Mouse (Mus musculus) hematopoietic stem cell, adult 5-6 weeks (primary cell): ENCODE data around the gene Gm2026. TPM values are rescaled to one million over a fixed set of nuclear protein-coding genes. Genes with fewer than 3 reads are reported as not detected.
"Not testable (repeated sequence)": the region's sequence is repeated elsewhere in the genome, so short reads cannot be mapped to it uniquely, and the experiment has no call there.

ENCODE experiments used
- ATAC-seq, 2 experiments: fragments of 125-278 bp in 1 of 2; replicated peaks in 1 of 2; 2 replicates each; pipeline ENCODE4 v1.8.0; 2016 to 2017; ENCODE audit warnings: inconsistent platforms in 2 of 2, mild to moderate bottlenecking in 2 of 2, moderate number of reproducible peaks in 2 of 2, low read depth in 1 of 2, moderate TSS enrichment in 1 of 2; ENCODE audit not compliant: low FRiP score in 2 of 2, poor library complexity in 2 of 2, severe bottlenecking in 2 of 2, insufficient read depth in 1 of 2, low TSS enrichment in 1 of 2
- total RNA-seq: library from RNA; stranded (forward); fragments of 172-1452, 232-1000 nt; gene quantifications from 2 replicates; pipeline ENCODE4 v1.2.3, GENCODE M21; 2017

Gm2026 gene
- total RNA-seq = 19.6 TPM in 1 of 2 replicates, not detected in the other

DNA sequence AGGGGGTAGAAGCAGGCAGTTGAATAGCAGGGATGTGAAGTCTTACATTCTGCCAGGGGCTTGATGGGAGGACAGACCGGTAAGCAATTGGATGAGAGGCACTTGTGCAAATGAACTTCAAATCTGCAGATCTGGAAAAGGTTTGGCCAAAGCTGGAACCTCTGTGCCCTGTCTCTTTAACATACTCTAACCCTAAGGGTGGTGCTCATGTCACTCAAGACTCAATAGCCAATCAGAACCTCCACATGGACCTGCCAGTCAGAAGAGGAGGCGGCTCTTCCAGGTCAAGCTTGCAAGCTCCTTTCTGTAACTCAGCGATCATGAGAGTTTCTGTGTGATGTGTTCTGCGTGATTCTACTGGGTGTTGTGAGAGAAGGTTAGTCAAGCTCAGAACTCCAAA, at the start of gene Gm2026:
Gene Gm2026 (plus strand): TSS at position 301 of the 400 bp plus-strand sequence.
- ATAC-seq = not testable (repeated sequence)

DNA sequence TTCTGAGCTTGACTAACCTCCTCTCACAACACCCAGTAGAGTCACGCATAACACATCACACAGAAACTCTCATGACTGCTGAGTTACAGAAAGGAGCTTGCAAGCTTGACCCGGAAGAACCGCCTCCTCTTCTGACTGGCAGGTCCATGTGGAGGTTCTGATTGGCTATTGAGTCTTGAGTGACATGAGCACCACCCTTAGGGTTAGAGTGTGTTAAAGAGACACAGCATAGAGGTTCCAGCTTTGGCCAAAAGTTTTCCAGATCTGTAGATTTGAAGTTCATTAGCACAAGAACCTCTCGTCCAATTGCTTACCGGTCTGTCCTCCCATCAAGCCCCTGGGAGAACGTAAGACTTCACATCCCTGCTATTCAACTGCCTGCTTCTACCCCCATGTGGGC, 34.1 kb upstream of the Gm2026 start, which contains the start of gene Zfp966:
Gene Zfp966 (minus strand): TSS at position 101 of the 400 bp plus-strand sequence.
- ATAC-seq = not testable (repeated sequence)

Other genes starting within 250 kb of the Gm2026 start
- 29.9 TPM in 1 of 2 replicates, not detected in the other for gene Gm2007, start 223.8 kb upstream of the Gm2026 start, total RNA-seq
- 8.7 and 14.2 TPM in 2 replicates for gene Gm14288, start 164.2 kb upstream of the Gm2026 start, total RNA-seq
- 6.0 and 8.1 TPM in 2 replicates for gene Gm6710, start 96.1 kb upstream of the Gm2026 start, total RNA-seq
- gene Zfp966, start 34.2 kb upstream of the Gm2026 start, total RNA-seq = 22.6 and 25.2 TPM in 2 replicates
- 1.0 TPM in 1 of 2 replicates, not detected in the other for gene Gm2004, start 184.5 kb downstream of the Gm2026 start, total RNA-seq